Mouse (Mus musculus) myocyte (in vitro differentiated cells): ENCODE measurements at regions not wholly inside any gene's neighbourhood (a gene's known extent, or its start where the extent isn't known, plus 50 kb on each side); places are given as distances from the start of the nearest gene placed in this dataset.

ENCODE experiments used
- H3K27me3 ChIP-seq: one replicate; pipeline ENCODE4 v1.6.1; 2011; ENCODE audit not compliant: control insufficient read depth, insufficient read depth, insufficient read length
- H3K36me3 ChIP-seq: one replicate; pipeline ENCODE4 v1.6.1; 2011; ENCODE audit not compliant: control insufficient read depth, insufficient read depth
- H3K4me2 ChIP-seq: one replicate; pipeline ENCODE4 v1.6.1; 2011; ENCODE audit warnings: low read depth, control low read depth
- H3K4me3 ChIP-seq: one replicate; pipeline ENCODE4 v1.5.1; 2011; ENCODE audit warnings: mild to moderate bottlenecking, control low read depth, moderate library complexity
- H3K79me2 ChIP-seq: one replicate; pipeline ENCODE4 v1.6.1; 2011; ENCODE audit not compliant: control insufficient read depth, insufficient read depth
- H3ac ChIP-seq: one replicate; pipeline ENCODE4 v1.6.1; 2011; ENCODE audit not compliant: control insufficient read depth, insufficient read length
- CEBPB ChIP-seq: IDR thresholded peaks from 2 replicates; pipeline ENCODE4 v1.6.1; 2011; ENCODE audit warnings: mild to moderate bottlenecking, moderate library complexity; ENCODE audit not compliant: poor library complexity, insufficient read depth, severe bottlenecking
- E2F4 ChIP-seq: IDR thresholded peaks from one replicate; pipeline ENCODE4 v1.6.1; 2011; ENCODE audit warnings: mild to moderate bottlenecking, control low read depth, moderate library complexity; ENCODE audit not compliant: insufficient read depth
- MAX ChIP-seq: IDR thresholded peaks from one replicate; pipeline ENCODE4 v1.6.1; 2011; ENCODE audit warnings: low read depth, mild to moderate bottlenecking, control low read depth
- MYOD1 ChIP-seq, 3 experiments: IDR thresholded peaks; one replicate each; pipeline ENCODE4 v1.6.1; 2011; ENCODE audit warnings: control low read depth in 2 of 3, low read depth in 2 of 3, mild to moderate bottlenecking in 2 of 3, moderate library complexity in 1 of 3; ENCODE audit not compliant: insufficient read length in 2 of 3, control insufficient read depth in 1 of 3
- MYOG ChIP-seq, 3 experiments: IDR thresholded peaks; one replicate each; pipeline ENCODE4 v1.6.1; 2011; ENCODE audit warnings: control low read depth in 2 of 3, low read depth in 2 of 3, mild to moderate bottlenecking in 2 of 3; ENCODE audit not compliant: insufficient read length in 2 of 3, control insufficient read depth in 1 of 3, insufficient read depth in 1 of 3
- POLR2A ChIP-seq: IDR thresholded peaks from one replicate; pipeline ENCODE4 v1.6.1; 2011; ENCODE audit warnings: low read depth, mild to moderate bottlenecking, control low read depth, moderate library complexity; ENCODE audit not compliant: insufficient read length
- POLR2AphosphoS2 ChIP-seq: IDR thresholded peaks from one replicate; pipeline ENCODE4 v1.6.1; 2011; ENCODE audit warnings: low read depth, control low read depth; ENCODE audit not compliant: insufficient read length
- REST ChIP-seq: IDR thresholded peaks from one replicate; pipeline ENCODE4 v1.6.1; 2011; ENCODE audit warnings: mild to moderate bottlenecking, control low read depth, moderate library complexity; ENCODE audit not compliant: insufficient read depth, insufficient read length
- SRF ChIP-seq: IDR thresholded peaks from one replicate; pipeline ENCODE4 v1.6.1; 2011; ENCODE audit warnings: low read depth; ENCODE audit not compliant: control insufficient read depth, insufficient read length
- TCF12 ChIP-seq: IDR thresholded peaks from one replicate; pipeline ENCODE4 v1.6.1; 2011; ENCODE audit warnings: mild to moderate bottlenecking, control low read depth; ENCODE audit not compliant: poor library complexity, insufficient read depth, severe bottlenecking
- TCF3 ChIP-seq: IDR thresholded peaks from one replicate; pipeline ENCODE4 v1.6.1; 2011; ENCODE audit warnings: low read depth, control low read depth; ENCODE audit not compliant: insufficient read length
- USF1 ChIP-seq: IDR thresholded peaks from one replicate; pipeline ENCODE4 v1.6.1; 2011; ENCODE audit warnings: low read depth, mild to moderate bottlenecking, control low read depth, moderate library complexity

GRCm38 (mm10) chr7:64025155-64025554 lies 86.4 kb upstream of the Klf13 start:
- Histone ChIP-seq H3K79me2 (no peaks in the 10 kb centered on the region), H3K4me3 (no peak overlapping the region), H3ac (no peak overlapping the region), H3K27me3 (no peaks in the 10 kb centered on the region), H3K4me2 (no peak overlapping the region), H3K36me3 (no peaks in the 10 kb centered on the region)
- no peak for TF ChIP-seq POLR2A
- no peak for TF ChIP-seq TCF3
- TF ChIP-seq E2F4, result no peak
- no peak for TF ChIP-seq MYOG (IDR thresholded peaks at IDR 0.05; ENCODE audit: control insufficient read depth in 1 of 3, insufficient read depth in 1 of 3, insufficient read length in 2 of 3, low read depth in 2 of 3)
- TF ChIP-seq CEBPB, result no peak
- TF ChIP-seq TCF12, result no peak
- no peak for TF ChIP-seq SRF
- no peak for TF ChIP-seq USF1
- TF ChIP-seq POLR2AphosphoS2, result no peak
- TF ChIP-seq MYOD1 (IDR thresholded peaks at IDR 0.05; ENCODE audit: control insufficient read depth in 1 of 3, insufficient read length in 2 of 3, low read depth in 2 of 3), result no peak
- no peak for TF ChIP-seq REST
- no peak for TF ChIP-seq MAX

GRCm38 (mm10) chr7:64024253-64024652 lies 85.5 kb upstream of the Klf13 start:
- Histone ChIP-seq H3K4me2 (no peak overlapping the region), H3ac (no peak overlapping the region), H3K4me3 (no peak overlapping the region), H3K27me3 (no peaks in the 10 kb centered on the region), H3K36me3 (no peaks in the 10 kb centered on the region), H3K79me2 (no peaks in the 10 kb centered on the region)
- TF ChIP-seq E2F4, result no peak
- TF ChIP-seq SRF, result no peak
- TF ChIP-seq MAX, result no peak
- no peak for TF ChIP-seq USF1
- no peak for TF ChIP-seq POLR2AphosphoS2
- no peak for TF ChIP-seq REST
- no peak for TF ChIP-seq CEBPB
- no peak for TF ChIP-seq TCF12
- no peak for TF ChIP-seq MYOD1 (IDR thresholded peaks at IDR 0.05; ENCODE audit: control insufficient read depth in 1 of 3, insufficient read length in 2 of 3, low read depth in 2 of 3)
- no peak for TF ChIP-seq TCF3
- no peak for TF ChIP-seq MYOG (IDR thresholded peaks at IDR 0.05; ENCODE audit: control insufficient read depth in 1 of 3, insufficient read depth in 1 of 3, insufficient read length in 2 of 3, low read depth in 2 of 3)
- no peak for TF ChIP-seq POLR2A

GRCm38 (mm10) chr7:64022711-64023468 lies 84.2 kb upstream of the Klf13 start:
- Histone ChIP-seq H3ac (no peak overlapping the region), H3K36me3 (no peaks in the 10 kb centered on the region), H3K79me2 (no peaks in the 10 kb centered on the region), H3K4me3 (no peak overlapping the region), H3K27me3 (no peaks in the 10 kb centered on the region), H3K4me2 (peak overlapping the region; percentile 61)
- TF ChIP-seq TCF3 (no peak), MYOG (IDR thresholded peaks at IDR 0.05; ENCODE audit: control insufficient read depth in 1 of 3, insufficient read depth in 1 of 3, insufficient read length in 2 of 3, low read depth in 2 of 3) (peak in 1 of 3 experiments; percentile 59), SRF (no peak), REST (no peak), TCF12 (no peak), MAX (no peak), POLR2A (no peak), MYOD1 (IDR thresholded peaks at IDR 0.05; ENCODE audit: control insufficient read depth in 1 of 3, insufficient read length in 2 of 3, low read depth in 2 of 3) (peak in 1 of 3 experiments; percentile 36), CEBPB (no peak), POLR2AphosphoS2 (no peak), USF1 (peak; percentile 58), E2F4 (no peak)

- H3K4me2 ChIP-seq, result peak overlapping the region; percentile 61
Measured at GRCm38 (mm10) chr7:64021241-64022108, 82.8 kb upstream of the Klf13 start.

More at GRCm38 (mm10) chr7:64021241-64022108, 82.8 kb upstream of the Klf13 start:
- Histone ChIP-seq H3K4me3 (no peak overlapping the region), H3K27me3 (no peaks in the 10 kb centered on the region), H3ac (no peak overlapping the region), H3K79me2 (no peaks in the 10 kb centered on the region), H3K36me3 (no peaks in the 10 kb centered on the region)
- peak in 2 of 3 experiments; percentile 56 to 71 for TF ChIP-seq MYOD1 (IDR thresholded peaks at IDR 0.05; ENCODE audit: control insufficient read depth in 1 of 3, insufficient read length in 2 of 3, low read depth in 2 of 3)
- TF ChIP-seq TCF12, result no peak
- TF ChIP-seq MYOG (IDR thresholded peaks at IDR 0.05; ENCODE audit: control insufficient read depth in 1 of 3, insufficient read depth in 1 of 3, insufficient read length in 2 of 3, low read depth in 2 of 3), result peak in 2 of 3 experiments; percentile 24 to 77
